Mouse (Mus musculus) CH12.LX (cell line): Measurements from ENCODE around the gene Wnt6.

Source experiments
- BHLHE40 ChIP-seq: IDR thresholded peaks from 2 replicates; pipeline ENCODE4 v1.6.1; 2011; ENCODE audit warnings: mild to moderate bottlenecking, low read depth, low read length, improper control_type of control experiment
- CTCF ChIP-seq, 2 experiments: IDR thresholded peaks in 1 of 2; conservative IDR thresholded peaks in 1 of 2; 2 replicates each; pipeline ENCODE4 v1.5.1; 2011 to 2012; ENCODE audit warnings: low read depth in 2 of 2, low read length in 2 of 2, improper control_type of control experiment in 1 of 2, inconsistent platforms in 1 of 2, mild to moderate bottlenecking in 1 of 2, moderate library complexity in 1 of 2
- EP300 ChIP-seq: IDR thresholded peaks from 2 replicates; pipeline ENCODE4 v1.6.1; 2011; ENCODE audit warnings: low read length, improper control_type of control experiment
- IRF4 ChIP-seq: IDR thresholded peaks from 2 replicates; pipeline ENCODE4 v1.6.1; 2014; ENCODE audit warnings: low read depth, mild to moderate bottlenecking, inconsistent platforms, low read length, improper control_type of control experiment
- MXI1 ChIP-seq: IDR thresholded peaks from 2 replicates; pipeline ENCODE4 v1.6.1; 2011; ENCODE audit warnings: mild to moderate bottlenecking, low read depth, low read length, improper control_type of control experiment
- NRF1 ChIP-seq: IDR thresholded peaks from 2 replicates; pipeline ENCODE4 v1.6.1; 2014; ENCODE audit warnings: low read depth, mild to moderate bottlenecking, inconsistent platforms, low read length, improper control_type of control experiment, moderate library complexity
- POLR2A ChIP-seq: IDR thresholded peaks from 2 replicates; pipeline ENCODE4 v1.6.1; 2011; ENCODE audit warnings: low read depth, mild to moderate bottlenecking, improper control_type of control experiment, low read length
- POLR2AphosphoS2 ChIP-seq: IDR thresholded peaks from 2 replicates; pipeline ENCODE4 v1.6.1; 2011; ENCODE audit warnings: low read depth, low read length, improper control_type of control experiment
- USF2 ChIP-seq: conservative IDR thresholded peaks from 2 replicates; pipeline ENCODE4 v1.6.1; 2011; ENCODE audit warnings: low read depth, low read length, improper control_type of control experiment
- ZKSCAN1 ChIP-seq: IDR thresholded peaks from 2 replicates; pipeline ENCODE4 v1.6.1; 2012; ENCODE audit warnings: low read depth, inconsistent platforms, low read length, improper control_type of control experiment, borderline replicate concordance
- ZNF384 ChIP-seq: IDR thresholded peaks from 2 replicates; pipeline ENCODE4 v1.6.1; 2012; ENCODE audit warnings: low read depth, low read length, improper control_type of control experiment, inconsistent platforms

DNA sequence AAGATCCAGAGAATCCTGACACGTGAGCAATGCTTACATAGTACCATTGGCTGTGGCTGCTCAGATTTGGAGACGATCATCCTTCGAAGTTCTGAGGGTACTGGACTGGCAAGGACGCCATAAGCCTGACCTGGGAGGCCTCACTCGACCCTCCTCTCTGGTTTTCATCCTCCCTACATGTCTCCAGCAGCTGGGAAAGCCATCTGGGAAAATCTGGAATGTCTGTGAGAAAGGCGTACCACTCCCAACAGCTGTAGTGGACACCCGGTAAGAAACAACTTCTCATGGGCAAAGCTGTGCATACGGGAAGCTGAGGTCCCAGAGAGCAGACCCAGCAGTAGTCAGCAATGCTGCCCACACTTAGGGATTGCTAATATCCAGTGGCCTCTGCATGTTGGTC is 19.5 kb upstream of the Wnt6 start:
- TF ChIP-seq USF2 (no peak), CTCF (conservative IDR thresholded peaks at IDR 0.05 in 1 of 2, IDR thresholded peaks at IDR 0.05 in 1 of 2; ENCODE audit: low read depth in 2 of 2, low read length in 2 of 2) (no peak), POLR2A (no peak), POLR2AphosphoS2 (no peak), MXI1 (no peak), BHLHE40 (no peak), NRF1 (no peak), EP300 (no peak), ZNF384 (no peak), IRF4 (no peak), ZKSCAN1 (no peak)
